In genomic region chr10:42876172-42876571, GRCm38 (mm10) we compare ENCODE assay signal across 23 mouse cellular contexts.
"Had no signal": no experiment of that assay in that cellular context is flagged by ENCODE, and none has a peak within 500 bp of the region (broad histone marks: within the 10 kb centered on the region; RNA-seq: fewer than 3 reads in every experiment).

No protein-coding gene starts in this region.

- DNase-seq: gastrocnemius, postnatal 14 days; gastrocnemius, postnatal 36 days; heart, postnatal 14 days; heart, postnatal 36 days; kidney, adult 18-20 months; kidney, adult 8-10 months; kidney, postnatal 14 days; kidney, postnatal 36 days; liver; liver, embryonic 13.5 days had no signal

- H3K4me3 ChIP-seq: heart, embryonic 10.5 days; heart, embryonic 12.5 days; hindbrain, embryonic 13.5 days; hindbrain, embryonic 15.5 days; intestine, embryonic 15.5 days; kidney, embryonic 15.5 days; left cerebral cortex, adult 2 months; limb, embryonic 10.5 days; limb, embryonic 12.5 days; liver, embryonic 13.5 days; liver, embryonic 15.5 days had no signal

- H3K27me3 ChIP-seq: heart, embryonic 12.5 days; hindbrain, embryonic 13.5 days; hindbrain, embryonic 15.5 days; intestine, embryonic 15.5 days; limb, embryonic 12.5 days; liver, embryonic 13.5 days; liver, embryonic 15.5 days had no signal

- H3K9me3 ChIP-seq: heart, embryonic 10.5 days; heart, embryonic 12.5 days; hindbrain, embryonic 13.5 days; hindbrain, embryonic 15.5 days; intestine, embryonic 15.5 days; kidney, embryonic 15.5 days; limb, embryonic 10.5 days; limb, embryonic 12.5 days; liver, embryonic 13.5 days; liver, embryonic 15.5 days had no signal

- H3K9ac ChIP-seq: heart, embryonic 12.5 days; hindbrain, embryonic 13.5 days; hindbrain, embryonic 15.5 days; intestine, embryonic 15.5 days; kidney, embryonic 15.5 days; limb, embryonic 12.5 days; liver, embryonic 13.5 days; liver, embryonic 15.5 days had no signal

- H3K27ac ChIP-seq: heart, embryonic 10.5 days; hindbrain, embryonic 13.5 days; hindbrain, embryonic 15.5 days; intestine, embryonic 15.5 days; kidney, embryonic 15.5 days; kidney, postnatal 0 days; left cerebral cortex, adult 2 months; limb, embryonic 10.5 days; limb, embryonic 12.5 days; liver, embryonic 13.5 days; liver, embryonic 15.5 days had no signal

- ATAC-seq: inflammation-experienced regulatory T-cells, adult 6 months; intestine, embryonic 15.5 days; intestine, postnatal 0 days had no signal

- H3K36me3 ChIP-seq: heart, embryonic 10.5 days; heart, embryonic 12.5 days; hindbrain, embryonic 13.5 days; hindbrain, embryonic 15.5 days; intestine, embryonic 15.5 days; kidney, embryonic 15.5 days; limb, embryonic 10.5 days; limb, embryonic 12.5 days; liver, embryonic 13.5 days; liver, embryonic 15.5 days had no signal

- H3K4me1 ChIP-seq: liver, embryonic 13.5 days; liver, embryonic 15.5 days had no signal
